8 mouse cellular contexts compared by ENCODE assay signal in the genomic region with DNA sequence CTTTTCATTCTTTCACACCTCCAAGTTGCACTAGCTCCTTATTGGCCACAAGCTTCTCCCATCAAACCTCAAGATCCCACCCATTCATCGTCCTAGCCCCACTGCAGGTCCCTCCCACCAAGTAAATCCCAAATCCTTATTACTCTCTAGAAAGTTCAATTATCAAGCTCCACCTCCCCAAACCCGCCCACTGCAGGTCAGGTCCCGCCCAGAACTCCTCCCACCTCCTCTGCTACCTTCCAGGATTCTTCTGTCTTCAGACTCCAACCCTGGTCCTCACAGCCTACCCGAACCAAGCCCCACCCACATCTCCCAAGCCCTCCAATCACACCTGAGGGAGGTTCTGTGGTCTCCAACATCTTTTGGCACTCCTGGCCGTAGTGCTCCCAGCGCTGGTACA. TPM values are rescaled to one million over a fixed set of nuclear protein-coding genes. Genes with fewer than 3 reads are reported as not detected.
DNase-seq lines count a peak whose midpoint lies in the region; ATAC-seq and TF ChIP-seq lines count a peak whose summit lies in the region.

No protein-coding gene starts in this region.

- H3K9me3 ChIP-seq in ES-Bruce4 (replicated peaks; ENCODE audit: control insufficient read depth, insufficient read depth, low read length, poor library complexity, severe bottlenecking) = no peaks in the 10 kb centered on the region
- H3K9me3 ChIP-seq in intestine, embryonic 14.5 days (ENCODE audit: control insufficient read depth, low read length) = no peaks in the 10 kb centered on the region
- H3K9me3 ChIP-seq in lung, postnatal 0 days (ENCODE audit: low read length) = no peaks in the 10 kb centered on the region

- no peak for TF ChIP-seq CTCF in ES-Bruce4 (IDR thresholded peaks at IDR 0.05; ENCODE audit: low read depth, low read length)
- no peak for TF ChIP-seq CTCF in lung, postnatal 0 days (IDR thresholded peaks at IDR 0.05)

- ATAC-seq in common myeloid progenitor, adult 5-6 weeks (replicated peaks; ENCODE audit: low read depth, poor library complexity, severe bottlenecking) = peak; percentile 35; the same call in 1 of the 2 replicates
- peak; percentile 58 for ATAC-seq in intestine, embryonic 14.5 days (replicated peaks; ENCODE audit: low FRiP score, low TSS enrichment, low read depth)
- ATAC-seq in lung, postnatal 0 days = peak; percentile 46
- no peak for ATAC-seq in frontal cortex, adult (ENCODE audit: low TSS enrichment)

- peaks cover 2% of the 10 kb centered on the region for H3K4me1 ChIP-seq in ES-Bruce4 (ENCODE audit: control insufficient read depth, insufficient read depth, low read length)
- H3K4me1 ChIP-seq in intestine, embryonic 14.5 days (replicated peaks; ENCODE audit: control insufficient read depth, insufficient read depth, low read length) = peaks cover 22% of the 10 kb centered on the region
- H3K4me1 ChIP-seq in lung, postnatal 0 days (ENCODE audit: insufficient read depth, low read depth, low read length) = peaks cover 14% of the 10 kb centered on the region; the same call in 1 of the 2 replicates

- no peak for DNase-seq in intestine, embryonic 14.5 days (ENCODE audit: low spot score)
- peak; percentile 54 for DNase-seq in lung, postnatal 0 days (ENCODE audit: low spot score)
- no peak for DNase-seq in thymus, adult 18-20 months
- DNase-seq in adipocyte (ENCODE audit: low spot score) = no peak
- no peak for DNase-seq in heart, adult 11 months

- H3K9ac ChIP-seq in ES-Bruce4 (ENCODE audit: low read depth, poor library complexity, severe bottlenecking) = no peak overlapping the region
- H3K9ac ChIP-seq in intestine, embryonic 14.5 days (ENCODE audit: low read length) = no peak overlapping the region
- H3K9ac ChIP-seq in lung, postnatal 0 days (replicated peaks; ENCODE audit: low read depth) = no peak overlapping the region

- TF ChIP-seq EP300 in ES-Bruce4 (IDR thresholded peaks at IDR 0.05; ENCODE audit: insufficient read depth, low read depth, low read length) = no peak
- no peak for TF ChIP-seq EP300 in lung, postnatal 0 days (IDR thresholded peaks at IDR 0.05)

- no peaks in the 10 kb centered on the region for H3K36me3 ChIP-seq in ES-Bruce4 (ENCODE audit: control insufficient read depth, insufficient read depth, low read length, poor library complexity, severe bottlenecking)
- H3K36me3 ChIP-seq in intestine, embryonic 14.5 days (ENCODE audit: control insufficient read depth, insufficient read depth, low read length) = no peaks in the 10 kb centered on the region
- H3K36me3 ChIP-seq in lung, postnatal 0 days (ENCODE audit: insufficient read depth, low read length) = no peaks in the 10 kb centered on the region

- peak overlapping the region; percentile 40 for H3K4me3 ChIP-seq in ES-Bruce4 (ENCODE audit: low read depth, low read length)
- no peak overlapping the region for H3K4me3 ChIP-seq in intestine, embryonic 14.5 days (ENCODE audit: low read depth, low read length)
- no peak overlapping the region; the same call in 1 of the 2 replicates for H3K4me3 ChIP-seq in lung, postnatal 0 days (ENCODE audit: low read depth, low read length)

- no peak overlapping the region for H3K27ac ChIP-seq in ES-Bruce4 (ENCODE audit: insufficient read depth, low read length)
- H3K27ac ChIP-seq in intestine, embryonic 14.5 days (ENCODE audit: low read depth) = no peak overlapping the region
- no peak overlapping the region for H3K27ac ChIP-seq in lung, postnatal 0 days (ENCODE audit: low read length)

- H3K27me3 ChIP-seq in ES-Bruce4 (ENCODE audit: control insufficient read depth, insufficient read depth, low read length, poor library complexity, severe bottlenecking) = no peaks in the 10 kb centered on the region
- peaks cover 18% of the 10 kb centered on the region for H3K27me3 ChIP-seq in intestine, embryonic 14.5 days (replicated peaks; ENCODE audit: control insufficient read depth, insufficient read depth, low read length)
- H3K27me3 ChIP-seq in lung, postnatal 0 days (replicated peaks; ENCODE audit: insufficient read depth, low read length) = peaks cover 7% of the 10 kb centered on the region; the same call in 1 of the 2 replicates

- no peak for TF ChIP-seq POLR2A in ES-Bruce4 (IDR thresholded peaks at IDR 0.05; ENCODE audit: insufficient read depth, low read length)

- WGBS in intestine, embryonic 14.5 days = 1% methylated on average over 6 of the region's 6 CpGs
- 1% methylated on average over 6 of the region's 6 CpGs for WGBS in lung, postnatal 0 days

- peak overlapping the region; percentile 33 for H3K4me2 ChIP-seq in intestine, embryonic 14.5 days (ENCODE audit: low read length)
- H3K4me2 ChIP-seq in lung, postnatal 0 days (replicated peaks; ENCODE audit: low read depth, low read length) = peak overlapping the region; percentile 33

RNA-seq across cellular contexts. Expression of a gene that starts 1.7 kb away (rescaled TPM):
- polyA plus RNA-seq in ES-Bruce4 (2011; ENCODE audit: insufficient read depth, insufficient read length, low read depth, missing spikeins) = 1.9 and 3.5 TPM in 2 replicates
- total RNA-seq in common myeloid progenitor, adult 5-6 weeks (2017) = not detected in 2 replicates
- polyA plus RNA-seq in intestine, embryonic 14.5 days (2014; fragmentation: Nextera tagmentation; extraction: Ambion mirVana) = 2.2 and 2.7 TPM in 2 replicates
- 0.80 and 1.0 TPM in 2 replicates for polyA plus RNA-seq in lung, postnatal 0 days (2015; fragmentation: Nextera tagmentation; extraction: Ambion mirVana)

RNA-seq across cellular contexts. Expression of a gene that starts 12.0 kb away (rescaled TPM):
- 63.3 and 64.4 TPM in 2 replicates for polyA plus RNA-seq in ES-Bruce4 (2011; ENCODE audit: insufficient read depth, insufficient read length, low read depth, missing spikeins)
- total RNA-seq in common myeloid progenitor, adult 5-6 weeks (2017) = 10.6 and 15.9 TPM in 2 replicates
- 1.9 and 2.9 TPM in 2 replicates for polyA plus RNA-seq in intestine, embryonic 14.5 days (2014; fragmentation: Nextera tagmentation; extraction: Ambion mirVana)
- polyA plus RNA-seq in lung, postnatal 0 days (2015; fragmentation: Nextera tagmentation; extraction: Ambion mirVana) = 17.9 and 21.7 TPM in 2 replicates

RNA-seq across cellular contexts. Expression of a gene that starts 14.7 kb away (rescaled TPM):
- 92.9 and 94.6 TPM in 2 replicates for polyA plus RNA-seq in ES-Bruce4 (2011; ENCODE audit: insufficient read depth, insufficient read length, low read depth, missing spikeins)
- 73.5 and 79.5 TPM in 2 replicates for total RNA-seq in common myeloid progenitor, adult 5-6 weeks (2017)
- 166 and 167 TPM in 2 replicates for polyA plus RNA-seq in intestine, embryonic 14.5 days (2014; fragmentation: Nextera tagmentation; extraction: Ambion mirVana)
- polyA plus RNA-seq in lung, postnatal 0 days (2015; fragmentation: Nextera tagmentation; extraction: Ambion mirVana) = 63.2 and 65.2 TPM in 2 replicates

RNA-seq across cellular contexts. Expression of a gene that starts 15.1 kb away (rescaled TPM):
- 4.1 and 4.6 TPM in 2 replicates for polyA plus RNA-seq in ES-Bruce4 (2011; ENCODE audit: insufficient read depth, insufficient read length, low read depth, missing spikeins)
- total RNA-seq in common myeloid progenitor, adult 5-6 weeks (2017) = 3.7 and 5.4 TPM in 2 replicates
- 10.1 and 11.0 TPM in 2 replicates for polyA plus RNA-seq in intestine, embryonic 14.5 days (2014; fragmentation: Nextera tagmentation; extraction: Ambion mirVana)
- 14.1 and 14.5 TPM in 2 replicates for polyA plus RNA-seq in lung, postnatal 0 days (2015; fragmentation: Nextera tagmentation; extraction: Ambion mirVana)

RNA-seq across cellular contexts. Expression of a gene that starts 44.5 kb away (rescaled TPM):
- polyA plus RNA-seq in ES-Bruce4 (2011; ENCODE audit: insufficient read depth, insufficient read length, low read depth, missing spikeins) = 4.1 and 4.3 TPM in 2 replicates
- total RNA-seq in common myeloid progenitor, adult 5-6 weeks (2017) = 5.7 and 6.6 TPM in 2 replicates
- polyA plus RNA-seq in intestine, embryonic 14.5 days (2014; fragmentation: Nextera tagmentation; extraction: Ambion mirVana) = 8.1 and 8.8 TPM in 2 replicates
- 9.9 and 10.1 TPM in 2 replicates for polyA plus RNA-seq in lung, postnatal 0 days (2015; fragmentation: Nextera tagmentation; extraction: Ambion mirVana)
